In the genomic region with DNA sequence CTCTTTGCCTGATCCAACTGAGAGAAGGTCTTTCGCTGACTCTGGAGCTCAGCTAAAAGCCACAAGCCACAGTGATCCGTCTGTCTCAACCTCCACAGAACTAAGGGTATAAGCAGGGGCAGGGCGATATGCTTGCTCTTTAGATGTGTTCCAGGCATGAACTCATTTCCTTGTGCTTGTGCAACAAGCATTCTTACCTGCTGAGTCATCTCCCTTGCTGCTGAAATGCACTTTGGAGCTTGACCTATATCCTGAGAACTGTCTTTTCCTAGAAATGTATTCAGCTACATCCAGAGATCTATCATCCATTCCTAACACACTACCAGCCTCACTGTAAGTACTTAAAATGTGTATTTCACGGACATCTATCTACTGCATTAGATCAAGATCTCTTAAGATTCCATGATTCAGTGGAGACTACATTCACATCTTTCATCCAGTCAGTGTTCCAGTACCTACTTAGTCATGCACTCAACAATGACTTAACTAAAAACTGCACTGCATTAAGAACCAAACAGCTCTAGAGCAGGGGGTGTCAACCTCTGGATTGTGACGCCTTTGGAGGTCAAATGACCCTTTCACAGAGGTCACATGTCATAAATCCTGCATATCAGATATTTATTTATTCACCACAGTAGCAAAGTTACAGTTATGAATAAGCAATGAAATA, we compare ENCODE assay signal across 12 mouse cellular contexts. TPM values are rescaled to one million over a fixed set of nuclear protein-coding genes. Genes with fewer than 3 reads are reported as not detected.
DNase-seq lines count a peak whose midpoint lies in the region; ATAC-seq and TF ChIP-seq lines count a peak whose summit lies in the region.
"Had no signal": no experiment of that assay in that cellular context is flagged by ENCODE, and none has a peak within 500 bp of the region (broad histone marks: within the 10 kb centered on the region; RNA-seq: fewer than 3 reads in every experiment).

No protein-coding gene starts in this region.

- 0 out of 2 replicates have a peak, but pooled peaks have one; percentile 29 for ATAC-seq in heart, embryonic 12.5 days (ENCODE audit: insufficient number of reproducible peaks, low FRiP score)
- ATAC-seq in heart, embryonic 11.5 days (replicated peaks; ENCODE audit: insufficient number of reproducible peaks, low FRiP score, low TSS enrichment) = no peak
- no peak for ATAC-seq in lung, embryonic 14.5 days (ENCODE audit: insufficient read depth)
- ATAC-seq in stomach, embryonic 14.5 days (ENCODE audit: insufficient number of reproducible peaks, insufficient read depth, low FRiP score, low read depth) = no peak
- no peak for ATAC-seq in frontal cortex, adult (ENCODE audit: low TSS enrichment)

- TF ChIP-seq POLR2A in lung, adult 2 months (IDR thresholded peaks at IDR 0.05; ENCODE audit: borderline replicate concordance, extremely low read depth, low read depth, low read length) = no peak

- no peaks in the 10 kb centered on the region for H3K36me3 ChIP-seq in heart, embryonic 12.5 days
- no peaks in the 10 kb centered on the region for H3K36me3 ChIP-seq in heart, embryonic 11.5 days (ENCODE audit: control insufficient read depth, insufficient read depth, low read length)
- no peaks in the 10 kb centered on the region for H3K36me3 ChIP-seq in lung, embryonic 14.5 days (ENCODE audit: insufficient read depth)
- no peaks in the 10 kb centered on the region for H3K36me3 ChIP-seq in stomach, embryonic 14.5 days (ENCODE audit: control insufficient read depth, insufficient read depth, low read length)
- no peaks in the 10 kb centered on the region for H3K36me3 ChIP-seq in midbrain, embryonic 10.5 days
- H3K36me3 ChIP-seq: embryonic facial prominence, embryonic 12.5 days; limb, embryonic 12.5 days had no signal

- 55% methylated on average over 5 of the region's 5 CpGs for WGBS in heart, embryonic 12.5 days
- 65% methylated on average over 5 of the region's 5 CpGs for WGBS in heart, embryonic 11.5 days (ENCODE audit: insufficient replicate concordance)
- WGBS in lung, embryonic 14.5 days = 70% methylated on average over 5 of the region's 5 CpGs
- WGBS in lung, adult 2 months = 41% methylated on average over 5 of the region's 5 CpGs
- 58% methylated on average over 5 of the region's 5 CpGs for WGBS in stomach, embryonic 14.5 days
- WGBS in midbrain, embryonic 10.5 days = 86% methylated on average over 5 of the region's 5 CpGs

- no peak overlapping the region for H3K4me3 ChIP-seq in heart, embryonic 12.5 days
- no peak overlapping the region for H3K4me3 ChIP-seq in heart, embryonic 11.5 days (ENCODE audit: low read depth, low read length)
- no peak overlapping the region for H3K4me3 ChIP-seq in lung, embryonic 14.5 days (ENCODE audit: low read depth, low read length)
- no peak overlapping the region for H3K4me3 ChIP-seq in lung, adult 2 months (replicated peaks; ENCODE audit: extremely low read depth, low read depth, low read length)
- H3K4me3 ChIP-seq in stomach, embryonic 14.5 days (ENCODE audit: low read depth, low read length) = no peak overlapping the region
- no peak overlapping the region for H3K4me3 ChIP-seq in midbrain, embryonic 10.5 days
- H3K4me3 ChIP-seq: embryonic facial prominence, embryonic 12.5 days; limb, embryonic 12.5 days had no signal

- H3K4me2 ChIP-seq in heart, embryonic 12.5 days = no peak overlapping the region
- no peak overlapping the region for H3K4me2 ChIP-seq in heart, embryonic 11.5 days
- no peak overlapping the region for H3K4me2 ChIP-seq in lung, embryonic 14.5 days
- no peak overlapping the region for H3K4me2 ChIP-seq in stomach, embryonic 14.5 days (replicated peaks; ENCODE audit: low read depth, low read length)
- H3K4me2 ChIP-seq: embryonic facial prominence, embryonic 12.5 days; limb, embryonic 12.5 days had no signal

- H3K9ac ChIP-seq in heart, embryonic 12.5 days = no peak overlapping the region
- no peak overlapping the region for H3K9ac ChIP-seq in heart, embryonic 11.5 days (ENCODE audit: low read depth, low read length)
- H3K9ac ChIP-seq in lung, embryonic 14.5 days = no peak overlapping the region
- no peak overlapping the region for H3K9ac ChIP-seq in stomach, embryonic 14.5 days (replicated peaks; ENCODE audit: low read depth, low read length)
- H3K9ac ChIP-seq: embryonic facial prominence, embryonic 12.5 days; limb, embryonic 12.5 days had no signal

- no peaks in the 10 kb centered on the region for H3K27me3 ChIP-seq in heart, embryonic 12.5 days (replicated peaks)
- no peaks in the 10 kb centered on the region for H3K27me3 ChIP-seq in heart, embryonic 11.5 days (ENCODE audit: control insufficient read depth, insufficient read depth, low read length)
- H3K27me3 ChIP-seq in lung, embryonic 14.5 days (ENCODE audit: insufficient read depth, low read length) = no peaks in the 10 kb centered on the region
- no peaks in the 10 kb centered on the region for H3K27me3 ChIP-seq in stomach, embryonic 14.5 days (ENCODE audit: control insufficient read depth, insufficient read depth, low read length)
- H3K27me3 ChIP-seq in midbrain, embryonic 10.5 days (ENCODE audit: low read depth, poor library complexity, severe bottlenecking) = no peaks in the 10 kb centered on the region
- H3K27me3 ChIP-seq: embryonic facial prominence, embryonic 12.5 days; limb, embryonic 12.5 days had no signal

- H3K9me3 ChIP-seq in heart, embryonic 12.5 days (replicated peaks) = no peaks in the 10 kb centered on the region
- H3K9me3 ChIP-seq in heart, embryonic 11.5 days (replicated peaks; ENCODE audit: control insufficient read depth, low read length) = no peaks in the 10 kb centered on the region
- H3K9me3 ChIP-seq in lung, embryonic 14.5 days (ENCODE audit: low read depth, low read length) = no peaks in the 10 kb centered on the region
- no peaks in the 10 kb centered on the region for H3K9me3 ChIP-seq in stomach, embryonic 14.5 days (ENCODE audit: control insufficient read depth, low read depth, low read length)
- no peaks in the 10 kb centered on the region for H3K9me3 ChIP-seq in midbrain, embryonic 10.5 days (replicated peaks)
- H3K9me3 ChIP-seq: embryonic facial prominence, embryonic 12.5 days; limb, embryonic 12.5 days had no signal

- TF ChIP-seq CTCF in lung, embryonic 14.5 days (IDR thresholded peaks at IDR 0.05; ENCODE audit: low read depth) = no peak
- TF ChIP-seq CTCF in lung, adult 2 months (IDR thresholded peaks at IDR 0.05; ENCODE audit: insufficient read depth, low read length) = no peak

- H3K27ac ChIP-seq in heart, embryonic 12.5 days (ENCODE audit: poor library complexity, severe bottlenecking) = peak overlapping the region; percentile 41; the same call in 1 of the 2 replicates
- H3K27ac ChIP-seq in heart, embryonic 11.5 days (ENCODE audit: low read depth, low read length) = no peak overlapping the region
- H3K27ac ChIP-seq in lung, embryonic 14.5 days (ENCODE audit: low read depth) = no peak overlapping the region
- H3K27ac ChIP-seq in stomach, embryonic 14.5 days (ENCODE audit: low read length) = peak overlapping the region; percentile 69
- H3K27ac ChIP-seq in midbrain, embryonic 10.5 days (replicated peaks) = no peak overlapping the region
- H3K27ac ChIP-seq: embryonic facial prominence, embryonic 12.5 days; limb, embryonic 12.5 days had no signal

- peak; percentile 17 for DNase-seq in lung, embryonic 14.5 days
- DNase-seq in lung, adult 2 months = no peak
- peak; percentile 6 for DNase-seq in adrenal gland, postnatal 14 days
- DNase-seq in midbrain, embryonic 10.5 days (ENCODE audit: low spot score) = no peak
- DNase-seq: spleen, adult 18-20 months; thymus, postnatal 36 days had no signal

- H3K4me1 ChIP-seq in heart, embryonic 12.5 days (replicated peaks) = 0 out of 2 replicates have a peak, but pooled peaks cover 4% of the 10 kb centered on the region
- no peaks in the 10 kb centered on the region for H3K4me1 ChIP-seq in heart, embryonic 11.5 days (ENCODE audit: control insufficient read depth, insufficient read depth, low read length)
- H3K4me1 ChIP-seq in lung, embryonic 14.5 days (ENCODE audit: insufficient read depth) = peaks cover 3% of the 10 kb centered on the region; the same call in 1 of the 2 replicates
- H3K4me1 ChIP-seq in lung, adult 2 months (ENCODE audit: control insufficient read depth, insufficient read depth, low read length) = no peaks in the 10 kb centered on the region; the same call in 1 of the 2 replicates
- no peaks in the 10 kb centered on the region for H3K4me1 ChIP-seq in stomach, embryonic 14.5 days (ENCODE audit: control insufficient read depth, insufficient read depth, low read length)
- no peaks in the 10 kb centered on the region for H3K4me1 ChIP-seq in midbrain, embryonic 10.5 days
- H3K4me1 ChIP-seq: embryonic facial prominence, embryonic 12.5 days had no signal

RNA-seq across cellular contexts. Expression of gene Rbms3, which starts 58.4 kb away (rescaled TPM):
- 42.2 and 44.8 TPM in 2 replicates for polyA plus RNA-seq in heart, embryonic 12.5 days (2016; fragmentation: Nextera tagmentation; extraction: Ambion mirVana)
- polyA plus RNA-seq in heart, embryonic 11.5 days (2014; fragmentation: Nextera tagmentation; extraction: Ambion mirVana) = 34.2 and 41.2 TPM in 2 replicates
- 116 and 117 TPM in 2 replicates for polyA plus RNA-seq in lung, embryonic 14.5 days (2014; fragmentation: Nextera tagmentation; extraction: Ambion mirVana)
- 35.8 and 36.1 TPM in 2 replicates for polyA plus RNA-seq in lung, adult 2 months (2012; rRNA removed)
- 27.8 and 35.0 TPM in 2 replicates for total RNA-seq in adrenal gland, postnatal 14 days (2021)
- polyA plus RNA-seq in stomach, embryonic 14.5 days (2014; fragmentation: Nextera tagmentation; extraction: Ambion mirVana) = 90.2 and 100 TPM in 2 replicates
- 11.4 and 13.7 TPM in 2 replicates for polyA plus RNA-seq in midbrain, embryonic 10.5 days (2016; fragmentation: Nextera tagmentation; extraction: Ambion mirVana)

Comparison
In these comparisons a context has a peak if more than half of its experiments do, and no peak if none do; other contexts are left out.
1. H3K27ac ChIP-seq: peak in heart, embryonic 12.5 days (single experiment) and stomach, embryonic 14.5 days (single experiment); none in heart, embryonic 11.5 days (single experiment), lung, embryonic 14.5 days (single experiment) and midbrain, embryonic 10.5 days (single experiment).
2. DNase-seq: peak in lung, embryonic 14.5 days (single experiment) and adrenal gland, postnatal 14 days (single experiment); none in lung, adult 2 months (single experiment) and midbrain, embryonic 10.5 days (single experiment).